Mouse (Mus musculus) kidney, adult 2 months (tissue): Measurements from ENCODE around the gene Tmcc3.

Experiments
- CTCF ChIP-seq: fragments of 200-500 bp; conservative IDR thresholded peaks from 2 replicates; pipeline ENCODE4 v1.5.1; 2011; ENCODE audit warnings: low read depth, mild to moderate bottlenecking, control low read depth, low read length, moderate library complexity, mixed read lengths; ENCODE audit not compliant: insufficient read depth, insufficient read length
- POLR2A ChIP-seq: fragments of 200-500 bp; IDR thresholded peaks from one replicate; pipeline ENCODE4 v1.6.1; 2011; ENCODE audit warnings: low read depth, low read length, control low read depth

DNA sequence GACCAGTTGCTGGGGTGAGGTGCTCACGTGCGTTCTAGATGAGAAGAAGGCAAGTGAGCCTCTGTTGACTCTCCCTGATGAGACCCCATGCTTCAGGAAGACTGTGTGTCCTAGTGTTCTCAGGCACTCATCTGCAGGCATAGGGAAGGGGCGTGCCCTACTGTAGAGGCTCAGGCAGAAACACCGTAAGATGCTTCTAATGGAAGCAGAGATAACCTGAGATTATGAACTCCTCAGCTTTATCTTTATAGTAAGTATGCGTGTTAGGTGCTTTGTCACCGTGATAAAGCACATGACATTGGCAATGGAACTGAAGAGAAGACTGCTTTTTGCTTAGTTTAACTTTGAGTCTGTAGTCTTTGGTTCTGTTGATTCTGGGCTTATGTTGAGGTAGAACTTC is 215.5 kb downstream of the Tmcc3 start:
- TF ChIP-seq CTCF (no peak), POLR2A (no peak)
